Mouse (Mus musculus) intestine, embryonic 16.5 days (tissue): ENCODE results near the gene Ddx10. TPM values are rescaled to one million over a fixed set of nuclear protein-coding genes. Genes with fewer than 3 reads are reported as not detected.

Source experiments
- ATAC-seq: fragments of 200-750 bp; cut with Nextera tagmentation; 2 replicates; pipeline ENCODE4 v1.8.0; 2017; ENCODE audit warnings: moderate TSS enrichment, moderate library complexity
- H3K27ac ChIP-seq: fragments of 300-500 bp; sonication (generic); 2 replicates; pipeline ENCODE4 v1.5.1; 2014; ENCODE audit warnings: mild to moderate bottlenecking, low read length
- H3K27me3 ChIP-seq: fragments of 300-500 bp; sonication (generic); replicated peaks from 2 replicates; pipeline ENCODE4 v1.6.1; 2014; ENCODE audit warnings: low read length, control low read depth, mixed read lengths; ENCODE audit not compliant: control insufficient read depth, insufficient read depth
- H3K36me3 ChIP-seq: fragments of 300-500 bp; sonication (generic); 2 replicates; pipeline ENCODE4 v1.6.1; 2014; ENCODE audit warnings: low read length, control low read depth; ENCODE audit not compliant: control insufficient read depth, insufficient read depth
- H3K4me1 ChIP-seq: fragments of 300-500 bp; sonication (generic); 2 replicates; pipeline ENCODE4 v1.6.1; 2014; ENCODE audit warnings: low read length, control low read depth, mixed read lengths; ENCODE audit not compliant: control insufficient read depth, insufficient read depth
- H3K4me2 ChIP-seq: fragments of 300-500 bp; sonication (generic); 2 replicates; pipeline ENCODE4 v1.6.1; 2014; ENCODE audit warnings: low read depth, low read length, control low read depth
- H3K4me3 ChIP-seq: fragments of 300-500 bp; sonication (generic); 2 replicates; pipeline ENCODE4 v1.5.1; 2014; ENCODE audit warnings: mild to moderate bottlenecking, low read length
- H3K9ac ChIP-seq: fragments of 300-500 bp; sonication (generic); 2 replicates; pipeline ENCODE4 v1.6.1; 2014; ENCODE audit warnings: low read depth, low read length
- H3K9me3 ChIP-seq: fragments of 300-500 bp; sonication (generic); 2 replicates; pipeline ENCODE4 v1.6.1; 2016; ENCODE audit warnings: low read length, control low read depth; ENCODE audit not compliant: control insufficient read depth
- WGBS: fragments of 180-500 bp; shearing (Covaris S2); extraction: QIAGEN DNeasy Blood & Tissue Kit; methylation state at CpG from one replicate; pipeline ENCODE4 v1.1.7; 2014; 5-methylcytosine and 5-hydroxymethylcytosine counted together
- polyA plus RNA-seq: library from polyadenylated mRNA; unstranded; fragments of >200 nt; fragmentation: Nextera tagmentation; extraction: Ambion mirVana; gene quantifications from 2 replicates; pipeline ENCODE4 v1.2.1, GENCODE M21; 2015

The Ddx10 gene
- polyA plus RNA-seq, 1 experiment from 2014 or later = 24.2 TPM

DNA sequence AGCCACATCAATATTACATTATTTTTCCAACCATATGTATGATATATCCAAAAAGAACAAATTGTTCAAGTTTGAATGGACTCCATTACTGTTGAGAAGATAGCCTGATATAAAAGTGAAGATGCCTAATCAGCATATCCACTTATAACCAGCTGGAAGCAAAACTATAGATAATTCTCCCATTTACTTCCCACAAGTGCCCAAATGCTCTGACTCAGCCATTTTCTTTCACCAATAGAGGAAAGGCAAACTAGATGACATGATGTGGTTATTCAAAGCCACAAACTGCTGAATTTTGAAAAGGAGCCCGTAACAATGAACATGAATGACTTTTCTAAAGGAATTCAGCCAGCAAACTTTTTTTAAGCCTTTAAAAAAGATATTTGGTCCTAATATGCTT lies 146.8 kb downstream of the Ddx10 start:
- Histone ChIP-seq H3K4me1 (no peaks in the 10 kb centered on the region; the same call in 1 of the 2 replicates), H3K4me3 (no peak overlapping the region), H3K27ac (no peak overlapping the region), H3K27me3 (no peaks in the 10 kb centered on the region), H3K9me3 (no peaks in the 10 kb centered on the region), H3K4me2 (no peak overlapping the region), H3K9ac (no peak overlapping the region), H3K36me3 (no peaks in the 10 kb centered on the region)
- ATAC-seq = no peak
- WGBS = 90% methylated on average over 1 of the region's 1 CpGs

DNA sequence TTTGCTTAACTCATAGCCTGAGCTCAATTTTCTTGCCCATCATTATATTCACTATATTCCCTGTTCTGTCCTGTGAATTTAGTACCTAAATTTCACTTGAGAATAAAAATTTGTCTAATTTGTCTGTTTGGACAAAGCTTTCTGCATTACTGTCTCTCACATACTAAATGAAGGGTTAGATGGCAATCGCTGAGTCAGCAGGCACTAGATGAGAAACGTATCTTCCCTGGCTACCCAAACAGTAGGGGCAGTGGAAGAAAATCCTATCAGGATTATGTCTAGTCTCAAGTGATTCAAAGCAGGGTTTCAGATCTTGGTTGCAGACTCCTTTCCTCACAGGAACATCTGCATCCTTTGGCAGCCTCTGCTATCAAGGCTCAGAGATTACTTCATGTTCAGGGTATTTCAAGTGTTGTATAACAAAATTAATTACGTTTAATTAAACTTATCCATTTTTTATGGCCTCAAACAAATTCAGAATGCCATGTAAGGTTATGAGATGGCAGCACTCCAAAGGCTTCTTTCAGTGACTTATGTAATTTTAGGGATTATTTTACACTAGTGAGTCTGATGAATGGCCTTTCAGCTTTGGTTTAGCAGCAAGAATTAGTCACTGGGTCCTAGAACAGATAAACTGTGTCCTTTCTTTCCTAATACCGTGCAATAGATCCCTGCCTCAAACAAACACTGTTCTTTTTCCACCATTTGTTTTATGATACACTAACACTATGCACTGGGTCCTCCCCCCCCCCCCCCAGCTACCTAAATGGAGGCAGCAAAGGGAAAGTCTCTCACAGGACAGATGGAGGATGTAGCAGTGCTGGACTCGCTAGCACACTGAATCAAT lies 152.3 kb downstream of the Ddx10 start:
- WGBS = 55% methylated on average over 5 of the region's 5 CpGs
- Histone ChIP-seq H3K4me2 (no peak overlapping the region), H3K4me3 (no peak overlapping the region), H3K9ac (no peak overlapping the region), H3K4me1 (no peaks in the 10 kb centered on the region; the same call in 1 of the 2 replicates), H3K36me3 (no peaks in the 10 kb centered on the region), H3K27ac (no peak overlapping the region), H3K27me3 (no peaks in the 10 kb centered on the region), H3K9me3 (no peaks in the 10 kb centered on the region)
- ATAC-seq = peak; percentile 66

DNA sequence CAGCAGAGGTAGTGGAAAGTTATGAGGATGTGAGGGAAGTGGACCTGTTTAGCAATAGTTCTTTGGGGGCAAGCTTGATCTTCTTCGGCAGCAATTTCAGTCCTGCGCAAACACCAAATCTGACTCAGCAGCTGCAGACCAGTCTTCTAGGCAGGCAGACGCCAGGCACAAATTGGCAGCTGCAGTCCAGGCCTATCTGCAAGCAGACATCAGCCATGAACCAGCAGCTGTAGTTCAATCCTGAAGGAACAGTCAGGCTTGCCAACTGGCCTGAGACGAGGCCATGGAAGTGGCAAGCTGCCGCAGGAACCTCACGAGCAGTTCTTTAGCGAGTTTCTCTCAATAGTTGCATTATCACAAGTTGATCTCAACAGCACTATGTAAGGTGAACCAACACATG lies 153.3 kb downstream of the Ddx10 start:
- Histone ChIP-seq H3K4me2 (no peak overlapping the region), H3K9me3 (no peaks in the 10 kb centered on the region), H3K4me3 (no peak overlapping the region), H3K9ac (no peak overlapping the region), H3K4me1 (no peaks in the 10 kb centered on the region; the same call in 1 of the 2 replicates), H3K36me3 (no peaks in the 10 kb centered on the region), H3K27me3 (no peaks in the 10 kb centered on the region), H3K27ac (no peak overlapping the region)
- WGBS = 87% methylated on average over 7 of the region's 7 CpGs
- ATAC-seq = no peak

GRCm38 (mm10) chr9:53077626-53078025 lies 170.2 kb downstream of the Ddx10 start:
- H3K27ac ChIP-seq = no peak overlapping the region
- H3K4me3 ChIP-seq = no peak overlapping the region
- WGBS = 71% methylated on average over 3 of the region's 3 CpGs

GRCm38 (mm10) chr9:53075931-53076330 lies 171.9 kb downstream of the Ddx10 start:
- no peak overlapping the region for H3K4me2 ChIP-seq
- no peak overlapping the region for H3K9ac ChIP-seq
- no peaks in the 10 kb centered on the region for H3K9me3 ChIP-seq
- 77% methylated on average over 3 of the region's 3 CpGs for WGBS
- H3K27ac ChIP-seq = no peak overlapping the region
- no peak for ATAC-seq
- no peaks in the 10 kb centered on the region for H3K4me1 ChIP-seq
- H3K36me3 ChIP-seq = no peaks in the 10 kb centered on the region
- no peaks in the 10 kb centered on the region for H3K27me3 ChIP-seq
- H3K4me3 ChIP-seq = no peak overlapping the region

More at GRCm38 (mm10) chr9:53077626-53078025, 170.2 kb downstream of the Ddx10 start:
- Histone ChIP-seq H3K4me1 (no peaks in the 10 kb centered on the region), H3K27me3 (no peaks in the 10 kb centered on the region), H3K4me2 (no peak overlapping the region), H3K9ac (no peak overlapping the region), H3K9me3 (no peaks in the 10 kb centered on the region), H3K36me3 (no peaks in the 10 kb centered on the region)
- ATAC-seq = no peak

DNA sequence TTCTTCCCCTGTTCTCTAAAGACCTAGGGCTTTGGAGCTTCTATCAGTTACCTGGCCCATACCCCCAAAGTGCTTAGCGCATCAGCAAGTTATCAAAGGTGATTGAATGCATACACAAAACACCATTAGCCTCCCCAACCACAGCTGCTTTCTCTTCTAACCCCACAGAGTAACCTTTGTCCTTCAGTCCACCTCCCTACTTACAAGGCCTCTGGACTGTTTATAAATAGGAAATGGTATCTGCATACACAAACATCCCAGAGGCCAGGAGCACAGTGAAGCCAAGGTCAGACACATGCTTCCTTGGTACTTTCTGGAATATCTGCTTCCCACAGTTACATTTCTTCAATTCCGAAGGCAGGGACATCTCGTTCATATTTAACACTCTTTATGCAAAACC lies 173.4 kb downstream of the Ddx10 start:
- H3K36me3 ChIP-seq = no peaks in the 10 kb centered on the region
- ATAC-seq = no peak
- H3K4me3 ChIP-seq = no peak overlapping the region
- H3K4me2 ChIP-seq = no peak overlapping the region
- no peak overlapping the region for H3K27ac ChIP-seq
- WGBS = 68% methylated on average over 3 of the region's 3 CpGs
- H3K9ac ChIP-seq = no peak overlapping the region
- no peaks in the 10 kb centered on the region for H3K27me3 ChIP-seq
- H3K4me1 ChIP-seq = no peaks in the 10 kb centered on the region
- H3K9me3 ChIP-seq = no peaks in the 10 kb centered on the region

- Histone ChIP-seq H3K9me3 (no peaks in the 10 kb centered on the region), H3K27ac (no peak overlapping the region), H3K4me1 (no peaks in the 10 kb centered on the region), H3K4me3 (no peak overlapping the region), H3K9ac (no peak overlapping the region), H3K27me3 (no peaks in the 10 kb centered on the region), H3K4me2 (no peak overlapping the region), H3K36me3 (no peaks in the 10 kb centered on the region)
- WGBS = 81% methylated on average over 10 of the region's 10 CpGs
- no peak for ATAC-seq
Observed at GRCm38 (mm10) chr9:53073576-53074112, 174.2 kb downstream of the Ddx10 start.

GRCm38 (mm10) chr9:53072088-53072487 lies 175.8 kb downstream of the Ddx10 start:
- Histone ChIP-seq H3K27ac (no peak overlapping the region), H3K4me1 (no peaks in the 10 kb centered on the region), H3K36me3 (no peaks in the 10 kb centered on the region), H3K9ac (no peak overlapping the region), H3K9me3 (no peaks in the 10 kb centered on the region), H3K4me3 (no peak overlapping the region), H3K4me2 (no peak overlapping the region), H3K27me3 (no peaks in the 10 kb centered on the region)
- WGBS = 83% methylated on average over 9 of the region's 9 CpGs
- ATAC-seq = no peak

GRCm38 (mm10) chr9:53070875-53071524 lies 176.9 kb downstream of the Ddx10 start:
- WGBS = 68% methylated on average over 12 of the region's 12 CpGs
- Histone ChIP-seq H3K9ac (no peak overlapping the region), H3K4me1 (no peaks in the 10 kb centered on the region), H3K27me3 (no peaks in the 10 kb centered on the region), H3K4me3 (no peak overlapping the region), H3K4me2 (no peak overlapping the region), H3K36me3 (no peaks in the 10 kb centered on the region), H3K9me3 (no peaks in the 10 kb centered on the region), H3K27ac (no peak overlapping the region)
- ATAC-seq = no peak
